Mouse (Mus musculus): Measurements from ENCODE around the gene Mtrr. TPM values are rescaled to one million over a fixed set of nuclear protein-coding genes. Genes with fewer than 3 reads are reported as not detected.

Gene Mtrr
- polyA plus RNA-seq, 1 experiment = 2.2 TPM

GRCm38 (mm10) chr13:68601184-68601583, 19.2 kb upstream of the Mtrr start:
- Histone ChIP-seq H3K4me1 (ENCODE audit: control insufficient read depth, insufficient read depth, insufficient read length, low read length) (peaks cover 10% of the 10 kb centered on the region), H3K36me3 (ENCODE audit: control insufficient read depth, insufficient read depth, low read length) (no peaks in the 10 kb centered on the region), H3K27ac (ENCODE audit: insufficient read depth, low read depth, low read length) (no peak overlapping the region), H3K4me3 (ENCODE audit: low read depth, low read length) (no peak overlapping the region), H3K27me3 (ENCODE audit: control insufficient read depth, insufficient read depth, low read length) (no peaks in the 10 kb centered on the region)
- WGBS = 28% methylated on average over 6 of the region's 6 CpGs
- no peak for TF ChIP-seq POLR2A (IDR thresholded peaks at IDR 0.05; ENCODE audit: low read depth, low read length)
- no peak for TF ChIP-seq CTCF (IDR thresholded peaks at IDR 0.05; ENCODE audit: extremely low read depth, insufficient read length, insufficient replicate concordance, low read depth, low read length)

DNA sequence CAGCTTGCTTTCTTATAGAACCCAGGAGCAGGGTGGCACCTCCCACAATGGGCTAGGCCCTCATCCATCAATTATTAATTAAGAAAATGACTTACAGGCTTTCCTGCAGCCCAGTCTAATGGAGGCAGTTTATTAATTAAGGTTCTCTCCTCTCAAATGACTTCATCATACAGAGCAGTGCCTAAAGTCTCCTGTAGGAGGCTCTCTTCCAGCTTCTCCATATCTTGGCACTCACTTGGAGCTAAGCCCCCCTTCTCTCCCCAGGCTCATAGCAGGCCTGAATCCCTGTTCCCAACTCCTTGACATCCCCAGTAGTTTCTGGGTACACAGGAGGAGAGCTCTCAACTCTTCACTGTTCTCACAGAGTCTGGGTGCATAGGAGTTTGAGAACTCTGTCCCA, 17.0 kb upstream of the Mtrr start:
- H3K27me3 ChIP-seq (ENCODE audit: control insufficient read depth, insufficient read depth, low read length) = no peaks in the 10 kb centered on the region
- peaks cover 9% of the 10 kb centered on the region for H3K4me1 ChIP-seq (ENCODE audit: control insufficient read depth, insufficient read depth, insufficient read length, low read length)
- no peak overlapping the region for H3K27ac ChIP-seq (ENCODE audit: insufficient read depth, low read depth, low read length)
- no peak overlapping the region for H3K4me3 ChIP-seq (ENCODE audit: low read depth, low read length)
- H3K36me3 ChIP-seq (ENCODE audit: control insufficient read depth, insufficient read depth, low read length) = no peaks in the 10 kb centered on the region
- TF ChIP-seq POLR2A (IDR thresholded peaks at IDR 0.05; ENCODE audit: low read depth, low read length) (no peak), CTCF (IDR thresholded peaks at IDR 0.05; ENCODE audit: extremely low read depth, insufficient read length, insufficient replicate concordance, low read depth, low read length) (peak; percentile 18; the same call in 1 of the 2 replicates)

DNA sequence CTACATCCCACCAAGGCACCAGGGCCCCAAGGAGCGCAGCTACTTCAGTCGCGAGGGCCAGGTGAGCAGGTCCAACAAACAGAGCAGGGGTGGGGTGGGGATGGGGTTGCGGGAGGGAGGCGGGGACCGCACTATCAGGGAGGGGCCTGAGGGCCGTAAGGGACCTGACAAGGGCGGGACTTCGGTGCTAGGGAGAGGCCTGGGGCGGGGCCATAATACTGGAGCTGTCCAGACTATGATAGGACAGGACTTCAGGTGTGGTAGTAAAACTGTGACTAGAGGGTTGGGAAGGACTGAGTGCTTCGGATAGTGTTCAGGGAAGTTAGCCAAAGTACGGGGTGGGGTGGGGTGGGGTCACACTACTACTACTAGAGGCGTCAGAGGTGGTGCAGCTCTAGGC, 15.7 kb upstream of the Mtrr start:
- TF ChIP-seq POLR2A (IDR thresholded peaks at IDR 0.05; ENCODE audit: low read depth, low read length) (no peak), CTCF (IDR thresholded peaks at IDR 0.05; ENCODE audit: extremely low read depth, insufficient read length, insufficient replicate concordance, low read depth, low read length) (no peak)
- WGBS = 6% methylated on average over 13 of the region's 13 CpGs
- H3K4me3 ChIP-seq (ENCODE audit: low read depth, low read length) = peak overlapping the region; percentile 49
- peaks cover 9% of the 10 kb centered on the region for H3K4me1 ChIP-seq (ENCODE audit: control insufficient read depth, insufficient read depth, insufficient read length, low read length)
- H3K36me3 ChIP-seq (ENCODE audit: control insufficient read depth, insufficient read depth, low read length) = no peaks in the 10 kb centered on the region
- H3K27ac ChIP-seq (ENCODE audit: insufficient read depth, low read depth, low read length) = no peak overlapping the region
- no peaks in the 10 kb centered on the region for H3K27me3 ChIP-seq (ENCODE audit: control insufficient read depth, insufficient read depth, low read length)

- Histone ChIP-seq H3K36me3 (ENCODE audit: control insufficient read depth, insufficient read depth, low read length) (peaks cover 2% of the 10 kb centered on the region; the same call in 1 of the 2 replicates), H3K4me3 (ENCODE audit: low read depth, low read length) (peak within 1 kb of the TSS; percentile 49), H3K4me1 (ENCODE audit: control insufficient read depth, insufficient read depth, insufficient read length, low read length) (peaks cover 9% of the 10 kb centered on the region), H3K27ac (ENCODE audit: insufficient read depth, low read depth, low read length) (no peak within 1 kb of the TSS), H3K27me3 (ENCODE audit: control insufficient read depth, insufficient read depth, low read length) (no peaks in the 10 kb centered on the region)
- no peak for TF ChIP-seq POLR2A (IDR thresholded peaks at IDR 0.05; ENCODE audit: low read depth, low read length)
- TF ChIP-seq CTCF (IDR thresholded peaks at IDR 0.05; ENCODE audit: extremely low read depth, insufficient read length, insufficient replicate concordance, low read depth, low read length) = no peak
- 6% methylated on average over 10 of the region's 10 CpGs for WGBS
Measured at GRCm38 (mm10) chr13:68597199-68597598, 15.2 kb upstream of the Mtrr start, which contains the start of gene 1700001L19Rik. TSS of gene 1700001L19Rik (plus strand) at chr13:68597421.

DNA sequence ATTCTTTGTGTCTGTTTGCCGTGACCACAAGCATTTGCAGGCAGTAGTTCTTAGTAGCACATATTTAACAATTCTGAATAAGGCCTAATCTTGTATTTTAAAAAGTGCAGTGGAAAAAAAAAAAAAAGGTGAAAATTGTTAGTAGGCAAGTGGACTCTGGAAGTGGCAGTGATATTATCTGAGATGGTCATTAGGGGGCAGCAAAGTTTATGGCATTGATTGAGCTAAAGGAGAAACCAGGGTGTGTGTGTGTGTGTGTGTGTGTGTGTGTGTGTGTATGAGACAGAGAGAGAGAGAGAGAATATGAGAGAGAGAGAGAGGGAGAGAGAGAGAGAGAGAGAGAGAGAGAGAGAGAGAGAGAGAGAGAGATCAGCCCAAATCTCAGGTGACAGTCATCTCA, 11.8 kb upstream of the Mtrr start:
- TF ChIP-seq CTCF (IDR thresholded peaks at IDR 0.05; ENCODE audit: extremely low read depth, insufficient read length, insufficient replicate concordance, low read depth, low read length) = no peak
- no peak for TF ChIP-seq POLR2A (IDR thresholded peaks at IDR 0.05; ENCODE audit: low read depth, low read length)
- Histone ChIP-seq H3K4me1 (ENCODE audit: control insufficient read depth, insufficient read depth, insufficient read length, low read length) (peaks cover 9% of the 10 kb centered on the region), H3K36me3 (ENCODE audit: control insufficient read depth, insufficient read depth, low read length) (peaks cover 23% of the 10 kb centered on the region), H3K27me3 (ENCODE audit: control insufficient read depth, insufficient read depth, low read length) (no peaks in the 10 kb centered on the region), H3K27ac (ENCODE audit: insufficient read depth, low read depth, low read length) (no peak overlapping the region), H3K4me3 (ENCODE audit: low read depth, low read length) (no peak overlapping the region)
- 80% methylated on average over 1 of the region's 1 CpGs for WGBS

GRCm38 (mm10) chr13:68588352-68588751, 6.4 kb upstream of the Mtrr start:
- no peak overlapping the region for H3K4me3 ChIP-seq (ENCODE audit: low read depth, low read length)
- TF ChIP-seq POLR2A (IDR thresholded peaks at IDR 0.05; ENCODE audit: low read depth, low read length) (no peak), CTCF (IDR thresholded peaks at IDR 0.05; ENCODE audit: extremely low read depth, insufficient read length, insufficient replicate concordance, low read depth, low read length) (no peak)
- no peaks in the 10 kb centered on the region for H3K4me1 ChIP-seq (ENCODE audit: control insufficient read depth, insufficient read depth, insufficient read length, low read length)
- H3K27ac ChIP-seq (ENCODE audit: insufficient read depth, low read depth, low read length) = no peak overlapping the region
- H3K36me3 ChIP-seq (ENCODE audit: control insufficient read depth, insufficient read depth, low read length) = peaks cover 58% of the 10 kb centered on the region
- H3K27me3 ChIP-seq (ENCODE audit: control insufficient read depth, insufficient read depth, low read length) = no peaks in the 10 kb centered on the region

DNA sequence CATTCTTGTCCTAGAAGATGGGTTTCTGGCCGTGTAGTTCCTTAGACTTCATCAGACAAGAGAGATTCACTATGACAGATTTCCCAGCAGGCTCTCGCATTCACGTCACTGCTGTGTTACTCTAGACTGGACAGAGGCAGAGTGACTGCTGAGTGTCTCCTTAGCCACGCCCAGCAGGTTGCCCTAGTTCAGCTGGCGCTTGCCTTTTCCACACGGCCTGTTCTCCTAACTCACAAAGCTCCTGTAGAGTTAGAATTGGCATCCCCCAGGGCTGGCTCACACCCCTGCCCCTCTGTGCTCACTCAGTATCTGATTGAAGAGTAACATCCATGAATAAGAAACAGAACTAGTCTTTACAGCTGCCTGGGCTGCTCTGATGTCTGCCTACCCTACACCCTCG, 3.5 kb upstream of the Mtrr start:
- no peak for TF ChIP-seq POLR2A (IDR thresholded peaks at IDR 0.05; ENCODE audit: low read depth, low read length)
- no peak for TF ChIP-seq CTCF (IDR thresholded peaks at IDR 0.05; ENCODE audit: extremely low read depth, insufficient read length, insufficient replicate concordance, low read depth, low read length)
- H3K4me1 ChIP-seq (ENCODE audit: control insufficient read depth, insufficient read depth, insufficient read length, low read length) = no peaks in the 10 kb centered on the region
- H3K4me3 ChIP-seq (ENCODE audit: low read depth, low read length) = no peak overlapping the region
- H3K27ac ChIP-seq (ENCODE audit: insufficient read depth, low read depth, low read length) = no peak overlapping the region
- H3K27me3 ChIP-seq (ENCODE audit: control insufficient read depth, insufficient read depth, low read length) = no peaks in the 10 kb centered on the region
- H3K36me3 ChIP-seq (ENCODE audit: control insufficient read depth, insufficient read depth, low read length) = peaks cover 44% of the 10 kb centered on the region
- WGBS = 83% methylated on average over 7 of the region's 7 CpGs

DNA sequence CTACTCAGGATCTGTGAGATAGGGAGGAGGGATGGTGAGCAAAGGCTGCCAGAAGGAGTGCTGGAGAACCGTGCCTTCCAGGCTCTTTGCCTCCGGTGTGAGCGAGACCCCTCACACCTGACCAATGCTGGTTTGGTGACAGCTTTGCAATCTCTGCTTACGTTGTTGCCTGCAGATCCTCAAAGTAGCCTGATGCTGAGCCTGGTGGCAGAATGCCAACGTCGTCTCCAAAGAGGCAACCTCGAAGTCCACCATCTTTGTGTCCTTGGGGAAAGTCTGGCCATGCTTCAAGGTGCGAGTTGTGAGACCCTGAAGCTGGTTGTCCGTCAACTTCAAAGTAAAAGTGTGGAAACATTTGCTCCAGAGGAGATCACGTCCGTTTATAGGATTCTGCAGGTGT, 2.0 kb upstream of the Mtrr start:
- Histone ChIP-seq H3K27ac (ENCODE audit: insufficient read depth, low read depth, low read length) (no peak overlapping the region), H3K27me3 (ENCODE audit: control insufficient read depth, insufficient read depth, low read length) (no peaks in the 10 kb centered on the region), H3K4me3 (ENCODE audit: low read depth, low read length) (no peak overlapping the region), H3K4me1 (ENCODE audit: control insufficient read depth, insufficient read depth, insufficient read length, low read length) (no peaks in the 10 kb centered on the region), H3K36me3 (ENCODE audit: control insufficient read depth, insufficient read depth, low read length) (peaks cover 37% of the 10 kb centered on the region)
- WGBS = 87% methylated on average over 11 of the region's 11 CpGs
- no peak for TF ChIP-seq CTCF (IDR thresholded peaks at IDR 0.05; ENCODE audit: extremely low read depth, insufficient read length, insufficient replicate concordance, low read depth, low read length)
- no peak for TF ChIP-seq POLR2A (IDR thresholded peaks at IDR 0.05; ENCODE audit: low read depth, low read length)

Measured in small intestine, adult 2 months (tissue).